ENCODE assay signal across 8 mouse cellular contexts in the genomic region with DNA sequence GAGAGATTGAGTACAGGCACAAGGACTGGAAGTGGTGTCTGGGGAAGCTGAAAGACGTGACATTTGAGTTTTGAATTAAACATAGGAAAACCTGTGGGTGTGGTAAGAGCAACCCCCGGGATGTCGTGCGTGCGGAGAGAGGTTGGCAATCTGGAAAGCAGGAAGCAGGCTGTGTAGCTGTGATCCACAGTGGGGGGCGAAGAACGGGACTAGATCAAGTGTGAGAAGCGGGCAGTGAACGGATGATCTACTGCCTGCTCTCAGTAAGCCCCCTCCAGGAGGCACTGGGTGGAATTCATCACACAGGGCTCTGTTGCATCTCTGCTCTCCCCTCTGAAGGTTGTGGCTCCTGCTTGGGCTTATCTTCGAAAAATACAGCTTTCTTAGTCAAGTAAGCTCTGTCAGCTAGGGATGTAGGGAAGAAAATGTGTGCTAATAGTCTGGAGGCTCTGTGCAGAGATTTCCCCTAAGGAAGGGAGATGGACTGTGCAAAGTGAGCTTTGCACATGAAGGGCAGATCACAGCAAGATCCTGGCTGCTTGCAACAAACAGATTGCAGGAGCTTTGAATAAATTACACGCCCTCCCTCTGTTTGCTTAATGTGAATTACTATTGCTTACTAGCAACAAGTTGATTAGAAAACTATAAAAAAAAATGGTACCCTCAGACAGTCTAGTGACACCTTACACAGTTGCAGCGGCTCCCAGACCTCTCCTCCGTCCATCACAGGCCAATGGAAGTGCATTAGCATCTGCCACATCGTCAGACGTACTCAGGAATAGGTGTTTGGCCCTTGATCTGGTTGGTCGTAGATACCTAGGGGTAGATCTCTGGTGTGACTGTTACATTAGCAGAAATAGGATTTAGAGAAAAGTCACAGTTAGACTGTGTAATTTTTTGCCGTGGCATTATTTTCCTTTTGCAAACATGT.
DNase-seq lines count a peak whose midpoint lies in the region; ATAC-seq lines count a peak whose summit lies in the region.
"Had no signal": no experiment of that assay in that cellular context is flagged by ENCODE, and none has a peak within 500 bp of the region (broad histone marks: within the 10 kb centered on the region; RNA-seq: fewer than 3 reads in every experiment).

No protein-coding gene starts in this region.

- peak; percentile 36; the same call in 1 of the 2 replicates for ATAC-seq in forebrain, embryonic 12.5 days (ENCODE audit: low FRiP score)
- peak; percentile 67 for ATAC-seq in midbrain, embryonic 13.5 days
- no peak for ATAC-seq in erythroblast, adult 5-6 weeks (replicated peaks; ENCODE audit: low FRiP score, poor library complexity, severe bottlenecking)
- ATAC-seq in inflammation-experienced regulatory T-cells, adult 6 months = no peak
- no peak for ATAC-seq in erythroid progenitor cell, adult 5-6 weeks (replicated peaks; ENCODE audit: low FRiP score, poor library complexity, severe bottlenecking)

- WGBS in forebrain, embryonic 12.5 days = 28% methylated on average over 17 of the region's 17 CpGs
- 15% methylated on average over 17 of the region's 17 CpGs for WGBS in midbrain, embryonic 13.5 days

- no peaks in the 10 kb centered on the region for H3K36me3 ChIP-seq in forebrain, embryonic 12.5 days (replicated peaks)
- H3K36me3 ChIP-seq in midbrain, embryonic 13.5 days = no peaks in the 10 kb centered on the region

- H3K4me1 ChIP-seq in forebrain, embryonic 12.5 days = peaks cover 14% of the 10 kb centered on the region
- H3K4me1 ChIP-seq in midbrain, embryonic 13.5 days (replicated peaks) = peaks cover 13% of the 10 kb centered on the region

- H3K9ac ChIP-seq in forebrain, embryonic 12.5 days = no peak overlapping the region
- peak overlapping the region; percentile 28; the same call in 1 of the 2 replicates for H3K9ac ChIP-seq in midbrain, embryonic 13.5 days (replicated peaks)
- H3K9ac ChIP-seq: liver, embryonic 14.5 days had no signal

- H3K27ac ChIP-seq in forebrain, embryonic 12.5 days = no peak overlapping the region
- peak overlapping the region; percentile 44; the same call in 1 of the 2 replicates for H3K27ac ChIP-seq in midbrain, embryonic 13.5 days
- H3K27ac ChIP-seq: liver, embryonic 14.5 days had no signal

- peak; percentile 13 for DNase-seq in ES-CJ7 (ENCODE audit: low read depth, low spot score)
- peak; percentile 11 for DNase-seq in ZHBTc4 (ENCODE audit: low read depth, low spot score)

- H3K27me3 ChIP-seq in forebrain, embryonic 12.5 days = 0 out of 2 replicates have a peak, but pooled peaks cover 5% of the 10 kb centered on the region
- H3K27me3 ChIP-seq in midbrain, embryonic 13.5 days = no peaks in the 10 kb centered on the region

- no peak overlapping the region; the same call in 1 of the 2 replicates for H3K4me3 ChIP-seq in forebrain, embryonic 12.5 days (replicated peaks)
- peak overlapping the region; percentile 30 for H3K4me3 ChIP-seq in midbrain, embryonic 13.5 days (replicated peaks)

- H3K4me2 ChIP-seq in forebrain, embryonic 12.5 days = peak overlapping the region; percentile 50
- H3K4me2 ChIP-seq in midbrain, embryonic 13.5 days (replicated peaks) = peak overlapping the region; percentile 56

- H3K9me3 ChIP-seq in forebrain, embryonic 12.5 days = no peaks in the 10 kb centered on the region
- no peaks in the 10 kb centered on the region for H3K9me3 ChIP-seq in midbrain, embryonic 13.5 days

Comparison
In these comparisons a context has a peak if more than half of its experiments do, and no peak if none do; other contexts are left out.
1. ATAC-seq: peak in forebrain, embryonic 12.5 days (single experiment) and midbrain, embryonic 13.5 days (single experiment); none in erythroblast, adult 5-6 weeks (single experiment), inflammation-experienced regulatory T-cells, adult 6 months (single experiment) and erythroid progenitor cell, adult 5-6 weeks (single experiment).